Mouse (Mus musculus) kidney, adult 11 months (tissue): Measurements from ENCODE around the gene Mgat5.

Experiments used
- DNase-seq: peaks from one replicate; pipeline ENCODE4 v3.0.0; 2022

Gene Mgat5

DNA sequence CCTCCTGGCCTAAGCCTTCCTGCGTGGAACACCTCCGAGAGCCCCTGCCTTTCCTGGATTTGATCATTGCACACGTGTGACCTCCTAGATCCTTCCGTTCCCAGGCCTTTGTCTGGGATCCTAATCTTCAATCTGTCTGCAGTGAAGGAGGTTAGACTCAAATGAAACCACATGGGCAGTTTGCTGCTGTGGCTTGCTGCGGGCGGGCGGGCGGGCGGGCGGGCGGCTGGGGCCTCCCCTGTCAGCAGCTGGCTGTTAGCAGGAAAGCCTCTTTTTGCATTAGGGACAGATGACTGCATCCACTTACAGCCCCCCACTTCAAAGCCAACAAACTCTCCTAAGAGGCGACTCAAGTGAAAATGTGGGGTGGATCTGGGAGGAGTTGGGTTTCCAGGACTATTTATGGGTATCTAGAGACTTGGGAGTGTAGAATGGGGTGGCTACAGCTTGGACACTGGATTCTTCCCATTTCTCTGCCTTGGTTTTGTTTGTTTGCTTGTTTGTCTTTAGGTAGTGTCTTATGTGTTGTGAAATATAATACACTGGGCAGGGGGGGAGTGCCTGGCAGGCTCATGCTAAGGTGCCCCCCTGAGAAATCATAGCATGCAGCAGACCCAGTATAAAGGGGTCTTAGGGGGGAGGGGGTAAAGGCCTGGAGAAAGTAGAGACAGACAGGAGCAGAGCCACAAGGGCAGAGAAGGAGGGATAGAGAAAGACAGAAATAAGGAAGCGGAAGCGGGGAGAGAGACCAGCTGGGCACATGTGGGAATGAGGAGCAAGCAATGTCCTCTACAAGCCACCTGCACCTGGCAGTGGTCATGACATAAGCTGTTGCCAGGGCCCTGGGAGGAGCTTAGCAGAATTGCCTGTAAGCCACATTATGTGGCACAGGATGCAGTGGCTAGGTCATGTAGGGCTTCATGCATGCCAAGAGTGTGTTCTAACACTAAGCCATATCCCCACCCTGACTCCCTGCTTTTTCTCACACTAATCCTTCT lies 238.4 kb downstream of the Mgat5 start:
- no peak for DNase-seq

- DNase-seq, result peak; percentile 52
These were observed 240.1 kb downstream of the Mgat5 start for GRCm38 (mm10) chr1:127444836-127445485.

- DNase-seq, result no peak
These were observed 248.6 kb downstream of the Mgat5 start for GRCm38 (mm10) chr1:127453397-127453796.

- DNase-seq, result peak; percentile 51
These were observed 254.2 kb downstream of the Mgat5 start for GRCm38 (mm10) chr1:127459015-127459451.

DNA sequence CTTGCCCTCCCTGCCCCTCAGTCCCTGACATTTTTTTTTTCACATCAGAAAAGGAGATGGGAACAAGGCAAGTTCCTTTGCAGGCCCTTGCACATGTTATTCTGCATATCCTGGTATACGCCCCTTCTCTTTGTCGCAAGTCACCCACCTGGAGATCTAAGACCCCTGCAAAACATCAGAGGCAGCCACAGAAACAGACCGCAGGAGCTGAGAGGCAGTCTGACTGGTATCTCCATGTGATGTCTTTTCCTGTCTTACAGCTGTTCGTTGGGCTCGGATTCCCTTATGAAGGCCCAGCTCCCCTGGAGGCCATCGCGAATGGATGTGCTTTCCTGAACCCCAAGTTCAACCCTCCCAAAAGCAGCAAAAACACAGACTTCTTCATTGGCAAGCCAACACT lies 254.8 kb downstream of the Mgat5 start:
- no peak for DNase-seq

DNA sequence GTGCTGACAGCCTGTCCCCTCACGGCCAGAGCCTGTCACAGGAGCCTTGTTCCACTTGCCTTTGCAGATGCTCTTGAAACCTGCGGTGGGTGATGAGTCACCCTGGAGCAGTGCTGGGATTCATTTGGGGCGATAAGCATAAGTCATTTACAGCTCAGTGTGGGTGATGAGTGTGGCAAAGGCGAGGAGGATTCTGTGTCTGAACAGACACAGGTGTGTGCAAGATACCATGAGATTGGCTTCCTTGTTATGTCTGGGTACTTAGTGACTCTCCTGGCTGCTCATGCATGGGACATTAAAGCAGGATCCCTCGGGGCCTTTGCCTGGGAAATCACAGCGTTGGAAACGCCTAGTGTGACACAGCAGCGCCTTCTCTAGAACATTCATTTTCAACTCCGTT lies 256.2 kb downstream of the Mgat5 start:
- DNase-seq, result no peak

GRCm38 (mm10) chr1:127464041-127464440 lies 259.2 kb downstream of the Mgat5 start:
- DNase-seq, result no peak

DNA sequence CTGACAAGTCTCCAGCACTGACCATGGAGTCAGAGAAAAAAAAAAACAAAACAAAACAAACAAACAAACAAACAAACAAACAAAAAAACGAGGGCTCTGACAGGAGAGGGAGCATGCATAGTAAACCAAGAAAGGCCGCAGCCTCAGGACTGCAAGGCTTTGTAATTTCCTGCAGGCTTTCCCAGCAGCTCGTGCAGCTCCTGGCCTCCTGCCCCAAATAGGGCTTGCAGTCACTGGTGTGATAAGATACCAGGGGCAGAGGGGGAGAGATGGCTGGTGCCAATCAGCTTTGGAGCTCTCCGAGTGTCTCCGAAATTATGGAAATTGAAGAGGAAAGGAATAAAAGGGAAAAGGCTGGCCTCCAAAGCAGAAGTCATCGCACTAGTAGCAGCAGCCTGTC lies 260.5 kb downstream of the Mgat5 start:
- DNase-seq, result no peak

DNA sequence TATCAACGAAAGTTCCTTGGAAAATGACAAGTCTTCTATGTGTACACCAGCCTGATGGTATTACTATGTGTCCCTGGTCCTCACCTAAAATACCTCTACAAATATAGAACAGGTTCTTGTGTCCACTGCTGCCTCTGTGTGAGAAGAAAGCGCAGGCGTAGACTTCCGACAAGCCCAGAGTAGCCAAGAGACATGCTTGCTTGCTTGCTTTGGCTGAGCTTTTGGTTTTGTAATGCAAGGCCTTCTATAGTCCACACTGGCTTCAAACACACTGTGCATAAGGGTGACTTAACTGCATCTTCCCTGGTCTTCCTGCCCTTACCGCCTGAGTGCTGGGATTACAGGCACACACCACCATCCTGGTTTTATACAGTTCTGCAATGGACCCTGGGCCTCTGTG lies 262.4 kb downstream of the Mgat5 start:
- no peak for DNase-seq

GRCm38 (mm10) chr1:127470175-127470574 lies 265.4 kb downstream of the Mgat5 start:
- no peak for DNase-seq

DNA sequence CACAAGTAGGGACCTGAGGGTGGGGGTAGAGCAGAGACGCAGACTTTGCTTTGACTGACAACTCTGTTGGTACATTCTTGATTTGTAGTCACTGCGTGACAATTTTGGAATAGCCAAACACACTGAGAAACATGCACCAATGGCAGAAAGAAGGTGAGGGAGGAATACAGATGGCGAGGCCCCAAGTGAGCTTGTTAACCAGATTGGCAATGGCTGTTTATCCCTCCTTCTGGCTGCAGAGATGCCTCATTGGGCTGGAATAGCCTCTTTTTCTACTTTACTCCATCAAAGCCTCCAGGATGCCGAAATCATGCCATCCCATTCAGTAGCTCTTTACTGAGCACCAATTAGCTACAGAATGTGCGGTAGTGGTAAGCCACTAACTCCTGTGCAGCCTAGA lies 270.9 kb downstream of the Mgat5 start:
- no peak for DNase-seq

DNA sequence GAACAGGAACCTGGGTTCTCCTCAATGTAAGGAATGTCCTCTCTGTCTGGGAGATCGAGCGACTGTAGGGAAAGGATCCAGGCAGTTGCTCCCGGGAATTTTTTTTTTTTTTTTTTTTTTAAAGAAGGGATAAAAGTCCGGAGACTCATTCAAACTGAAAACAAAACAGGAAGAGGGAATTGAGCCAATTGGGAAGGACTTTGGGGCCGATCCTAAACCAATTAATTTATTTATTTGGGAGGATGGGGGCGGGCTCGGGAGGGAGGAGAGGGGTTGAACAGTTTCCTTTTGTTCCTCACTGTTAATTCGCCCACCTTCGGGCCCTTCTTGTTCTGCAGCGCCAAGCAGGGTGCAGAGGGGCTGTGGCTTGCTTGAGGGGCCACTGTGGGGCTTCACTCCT lies 278.1 kb downstream of the Mgat5 start:
- DNase-seq, result no peak

GRCm38 (mm10) chr1:127484188-127484587 lies 279.4 kb downstream of the Mgat5 start:
- DNase-seq, result no peak

DNA sequence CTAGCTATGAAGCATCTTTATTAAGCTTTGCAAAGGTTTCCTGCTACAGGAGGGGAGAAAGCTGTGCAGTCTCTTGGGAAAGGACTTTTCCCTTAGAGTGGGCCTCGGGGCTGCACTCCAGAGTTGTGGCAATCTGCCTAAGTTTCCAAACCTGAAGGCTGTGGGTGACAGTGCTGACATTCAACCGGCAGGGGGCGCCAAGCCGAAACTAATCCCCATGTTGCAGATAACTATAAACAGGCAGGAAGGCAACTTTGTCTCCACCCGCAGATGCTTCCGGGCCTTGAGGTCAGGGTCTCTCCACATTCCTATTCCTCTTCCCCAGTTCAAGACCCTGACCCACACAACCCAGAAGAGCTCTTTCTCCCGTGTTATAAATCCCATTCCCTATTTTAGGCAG lies 280.0 kb downstream of the Mgat5 start:
- no peak for DNase-seq

GRCm38 (mm10) chr1:127487161-127487560 lies 282.3 kb downstream of the Mgat5 start:
- DNase-seq, result no peak

DNA sequence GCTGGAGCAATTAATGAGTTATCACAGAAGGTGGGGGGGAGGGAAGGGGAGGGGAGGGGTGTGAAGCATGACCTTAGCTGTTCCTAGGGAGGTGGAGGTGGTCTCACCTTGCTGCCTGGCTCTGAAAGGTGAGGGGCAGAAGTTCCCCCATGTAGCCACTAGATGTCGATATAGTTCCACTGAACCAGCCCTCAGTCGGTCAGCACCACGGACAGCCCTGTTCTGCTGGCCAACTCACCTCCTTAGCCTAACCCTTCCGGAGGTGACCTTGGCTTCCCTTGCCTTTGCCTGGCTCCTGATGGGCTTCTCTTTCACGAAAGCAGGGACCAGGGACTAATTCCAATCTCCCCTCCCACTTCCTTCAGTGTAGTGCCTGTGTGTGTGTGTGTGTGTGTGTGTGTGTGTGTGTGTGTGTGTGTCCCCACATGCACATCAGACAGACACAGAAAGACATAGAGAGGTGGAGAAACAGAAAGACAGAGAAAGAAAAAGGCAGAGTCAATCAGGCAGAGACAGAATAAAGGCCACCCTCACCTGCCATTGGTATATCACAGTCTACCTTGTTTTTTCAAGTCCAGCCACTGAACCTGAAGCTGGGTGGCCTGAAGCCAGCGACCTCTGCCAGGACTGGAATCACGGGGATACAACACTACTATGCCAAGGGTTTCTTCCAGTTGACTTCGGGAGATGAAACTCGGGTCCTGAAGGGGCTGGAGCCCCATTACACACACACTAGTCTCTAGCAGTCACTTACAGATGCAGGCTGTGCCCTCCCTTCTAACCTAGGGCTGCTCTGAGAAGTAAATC lies 292.1 kb downstream of the Mgat5 start:
- peak; percentile 45 for DNase-seq

DNA sequence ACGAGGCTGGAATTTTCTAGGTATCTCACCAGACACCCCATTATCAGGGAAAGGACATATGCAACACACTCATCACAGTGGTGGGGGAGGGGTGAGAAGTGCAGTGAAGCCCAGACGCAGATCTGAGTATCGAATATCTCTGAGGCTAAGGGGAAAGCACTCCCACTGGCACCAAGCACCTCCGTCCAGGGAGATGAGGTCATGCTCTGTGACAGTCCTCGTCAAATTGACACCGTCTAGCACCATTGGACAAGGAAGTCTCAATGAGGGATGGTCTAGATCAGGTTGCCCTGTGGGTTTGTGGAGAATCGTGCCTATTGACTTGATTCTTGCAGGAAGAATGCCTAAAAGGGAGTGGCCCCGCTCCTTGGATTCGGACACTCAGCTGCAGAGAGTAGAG lies 293.9 kb downstream of the Mgat5 start:
- DNase-seq, result no peak

DNA sequence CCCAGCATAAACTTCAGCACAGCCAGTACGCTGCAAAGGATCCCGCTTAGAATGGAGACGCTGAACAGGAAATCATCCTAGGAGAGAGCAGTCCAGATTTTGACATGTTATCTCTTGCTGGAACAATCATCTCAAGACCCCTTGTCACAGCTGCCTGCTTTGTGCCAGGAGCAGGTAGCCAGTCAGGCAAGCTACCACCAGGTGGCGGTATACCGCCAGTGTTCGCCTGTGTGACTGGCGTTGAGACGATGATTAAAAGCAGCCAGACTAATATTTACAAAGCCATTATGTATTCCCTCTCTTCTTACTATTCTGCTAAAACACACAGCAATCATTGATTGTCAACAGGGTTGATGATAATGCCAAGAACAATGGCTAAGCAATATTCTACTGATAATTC lies 295.4 kb downstream of the Mgat5 start:
- DNase-seq, result peak; percentile 28

DNA sequence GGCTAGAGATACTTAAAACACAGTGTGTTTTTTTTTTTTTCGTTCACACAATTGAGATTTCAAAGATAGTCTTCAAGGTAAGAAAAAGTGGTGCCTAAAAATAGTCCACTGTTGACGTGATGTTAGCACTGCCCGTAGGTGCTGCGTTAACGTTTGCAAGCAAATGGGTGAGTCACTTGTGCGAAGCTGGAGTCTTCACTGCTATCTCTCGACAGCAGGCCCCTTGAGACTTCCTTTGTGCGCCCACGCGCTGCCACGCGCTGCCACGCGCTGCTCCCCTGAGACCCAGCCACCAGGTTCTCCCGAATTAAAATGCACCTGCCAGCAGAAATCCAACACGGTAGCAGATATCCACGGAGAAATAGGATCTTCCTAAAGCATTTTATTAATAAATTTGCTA lies 295.9 kb downstream of the Mgat5 start:
- DNase-seq, result no peak

DNA sequence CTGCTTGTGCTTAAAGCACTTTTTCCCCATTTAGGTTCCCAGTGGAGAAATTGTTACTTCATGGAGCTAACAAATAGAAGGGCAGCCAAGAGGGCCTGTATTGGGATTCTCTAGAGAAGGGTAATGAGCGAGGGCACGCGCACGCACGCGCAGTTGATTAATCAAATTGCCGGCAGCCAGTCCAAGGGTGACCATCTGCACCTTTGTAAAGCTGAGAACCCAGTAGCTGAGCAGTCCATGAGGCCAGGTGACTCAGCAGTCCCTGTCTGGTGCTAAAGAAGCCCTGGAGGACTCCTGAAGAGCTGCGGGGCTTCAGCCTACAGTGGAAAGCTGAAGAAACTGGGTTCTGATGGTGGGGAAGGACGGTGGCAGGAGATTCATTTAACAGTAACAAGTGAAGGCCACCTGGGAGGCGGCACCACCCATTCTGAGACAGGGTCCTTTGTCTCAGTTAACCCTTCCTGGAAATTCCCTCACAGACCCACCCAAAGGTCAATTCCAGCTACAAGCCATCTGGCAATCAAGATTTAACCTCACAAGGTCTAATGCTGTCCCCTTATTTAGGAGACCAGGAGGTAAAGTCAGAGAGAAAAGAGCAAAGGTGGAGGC lies 302.3 kb downstream of the Mgat5 start:
- no peak for DNase-seq

GRCm38 (mm10) chr1:127508067-127508739 lies 303.4 kb downstream of the Mgat5 start:
- DNase-seq, result no peak

DNA sequence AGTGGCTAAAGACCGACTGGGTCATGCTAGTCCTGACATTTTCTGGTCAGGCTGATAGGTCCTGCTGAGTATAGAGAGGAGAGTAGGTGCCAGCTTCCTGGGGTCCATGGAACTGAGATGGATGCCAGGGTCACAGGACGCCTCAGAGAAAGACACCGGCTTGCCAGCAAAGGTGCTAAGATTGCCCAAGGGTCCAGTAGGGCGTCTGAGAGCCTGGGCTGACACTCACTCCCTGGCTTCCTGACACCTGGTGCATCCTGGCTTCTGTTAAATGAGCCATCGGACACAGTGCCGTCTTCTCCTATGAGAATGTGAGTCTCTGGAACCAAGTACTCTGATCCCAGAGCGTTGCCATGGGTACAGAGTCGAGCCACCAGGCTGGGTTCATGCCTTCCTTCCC lies 304.1 kb downstream of the Mgat5 start:
- DNase-seq, result no peak
